Mouse (Mus musculus): ENCODE results near the gene Egf. TPM values are rescaled to one million over a fixed set of nuclear protein-coding genes. Genes with fewer than 3 reads are reported as not detected.

The Egf gene
- polyA plus RNA-seq, 1 experiment, result 1.7 TPM

DNA sequence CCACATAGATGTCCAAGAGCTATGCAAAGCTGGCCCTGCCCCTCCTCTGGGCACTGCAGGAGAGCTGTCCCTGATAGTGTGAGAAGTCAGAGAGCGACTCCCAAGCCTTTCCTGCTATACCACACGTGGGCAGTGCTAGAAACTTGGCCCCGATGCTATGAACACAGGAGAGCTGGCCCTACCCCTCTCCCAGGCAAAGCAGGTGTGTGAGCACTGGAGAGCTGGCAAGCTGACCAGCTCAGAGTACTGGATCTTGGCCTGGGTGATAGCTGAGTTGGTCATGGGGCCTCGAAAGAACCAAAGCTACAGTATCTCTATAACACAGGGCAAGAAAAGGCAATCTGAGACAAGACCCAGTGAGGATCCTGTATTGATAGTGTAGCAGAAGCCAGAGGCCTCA is 98.6 kb downstream of the Egf start:
- H3K4me3 ChIP-seq (replicated peaks; ENCODE audit: control insufficient read depth, low read depth, low read length), result no peak overlapping the region
- TF ChIP-seq CTCF (IDR thresholded peaks at IDR 0.05; ENCODE audit: control insufficient read depth, insufficient read depth, low read length) (no peak), POLR2A (IDR thresholded peaks at IDR 0.05; ENCODE audit: borderline replicate concordance, control insufficient read depth, low read depth, low read length) (no peak)
- H3K27ac ChIP-seq (ENCODE audit: control insufficient read depth, insufficient read depth, low read depth, low read length, poor library complexity), result no peak overlapping the region
- no peaks in the 10 kb centered on the region for H3K4me1 ChIP-seq (ENCODE audit: control insufficient read depth, insufficient read depth, low read length)
- WGBS, result 72% methylated on average over 4 of the region's 4 CpGs

DNA sequence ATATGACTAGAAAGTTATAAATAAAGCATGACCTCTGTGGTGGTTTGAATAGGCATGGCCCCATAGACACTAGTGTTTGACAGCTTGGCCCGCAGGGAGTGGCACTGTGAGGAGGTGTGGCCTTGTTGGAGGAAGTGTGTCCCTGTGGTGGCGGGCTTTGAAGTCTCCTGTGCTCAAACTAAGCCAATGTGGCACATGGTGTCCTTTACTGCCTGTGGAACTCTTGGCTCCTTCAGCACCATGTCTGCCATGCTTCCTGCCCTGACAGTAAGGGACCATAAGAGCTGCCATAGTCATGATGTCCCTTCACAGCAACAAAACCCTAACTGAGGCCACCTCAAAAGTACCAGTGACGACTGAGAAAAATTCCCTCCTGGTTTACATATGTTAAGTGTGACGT is 102.6 kb downstream of the Egf start:
- TF ChIP-seq POLR2A (IDR thresholded peaks at IDR 0.05; ENCODE audit: borderline replicate concordance, control insufficient read depth, low read depth, low read length) (no peak), CTCF (IDR thresholded peaks at IDR 0.05; ENCODE audit: control insufficient read depth, insufficient read depth, low read length) (no peak)
- H3K4me1 ChIP-seq (ENCODE audit: control insufficient read depth, insufficient read depth, low read length), result no peaks in the 10 kb centered on the region
- H3K27ac ChIP-seq (ENCODE audit: control insufficient read depth, insufficient read depth, low read depth, low read length, poor library complexity), result no peak overlapping the region
- H3K4me3 ChIP-seq (replicated peaks; ENCODE audit: control insufficient read depth, low read depth, low read length), result no peak overlapping the region
- 76% methylated on average over 4 of the region's 4 CpGs for WGBS

DNA sequence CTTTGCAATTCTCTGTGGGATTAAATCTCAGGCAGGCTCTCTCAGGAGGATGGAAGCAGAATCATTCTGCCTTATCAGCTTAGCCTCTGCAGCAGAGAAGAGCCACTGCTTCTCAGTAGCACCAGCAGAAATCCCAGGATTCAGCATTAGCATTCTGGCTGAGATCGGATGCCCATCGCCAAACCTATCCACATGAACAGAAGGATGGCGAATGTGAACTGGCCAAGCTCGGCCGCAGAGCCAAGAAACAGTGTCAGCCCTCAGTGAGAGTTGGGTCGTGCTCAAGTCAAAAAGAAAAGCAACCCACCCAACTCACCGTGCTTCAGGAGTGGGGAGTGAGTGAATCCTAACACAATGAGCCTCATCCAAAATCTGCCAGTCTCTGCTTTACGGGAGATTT is 103.4 kb downstream of the Egf start:
- no peaks in the 10 kb centered on the region for H3K4me1 ChIP-seq (ENCODE audit: control insufficient read depth, insufficient read depth, low read length)
- WGBS, result 88% methylated on average over 8 of the region's 8 CpGs
- no peak for TF ChIP-seq POLR2A (IDR thresholded peaks at IDR 0.05; ENCODE audit: borderline replicate concordance, control insufficient read depth, low read depth, low read length)
- no peak for TF ChIP-seq CTCF (IDR thresholded peaks at IDR 0.05; ENCODE audit: control insufficient read depth, insufficient read depth, low read length)
- H3K27ac ChIP-seq (ENCODE audit: control insufficient read depth, insufficient read depth, low read depth, low read length, poor library complexity), result no peak overlapping the region
- no peak overlapping the region for H3K4me3 ChIP-seq (replicated peaks; ENCODE audit: control insufficient read depth, low read depth, low read length)

DNA sequence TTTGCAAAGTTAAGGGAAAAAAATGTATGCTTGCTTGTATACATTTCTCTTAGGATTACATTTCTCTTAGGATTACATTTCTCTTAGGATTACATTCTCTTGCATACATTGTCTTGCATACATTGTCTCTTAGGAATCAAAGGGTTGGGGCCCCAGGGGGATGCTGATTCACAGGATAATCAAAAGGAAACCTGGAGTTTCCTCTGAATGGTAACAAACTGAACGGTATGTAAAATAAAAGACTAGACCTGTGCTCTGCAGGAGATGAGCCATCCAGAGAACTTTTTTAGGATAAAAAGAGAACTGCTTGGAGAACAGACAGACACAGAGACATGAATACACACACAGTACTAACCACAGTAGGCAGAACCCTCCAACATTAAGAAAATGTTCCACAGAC is 104.2 kb downstream of the Egf start:
- Histone ChIP-seq H3K4me1 (ENCODE audit: control insufficient read depth, insufficient read depth, low read length) (no peaks in the 10 kb centered on the region), H3K4me3 (replicated peaks; ENCODE audit: control insufficient read depth, low read depth, low read length) (no peak overlapping the region), H3K27ac (ENCODE audit: control insufficient read depth, insufficient read depth, low read depth, low read length, poor library complexity) (no peak overlapping the region)
- 57% methylated on average over 1 of the region's 1 CpGs for WGBS
- no peak for TF ChIP-seq CTCF (IDR thresholded peaks at IDR 0.05; ENCODE audit: control insufficient read depth, insufficient read depth, low read length)
- no peak for TF ChIP-seq POLR2A (IDR thresholded peaks at IDR 0.05; ENCODE audit: borderline replicate concordance, control insufficient read depth, low read depth, low read length)

DNA sequence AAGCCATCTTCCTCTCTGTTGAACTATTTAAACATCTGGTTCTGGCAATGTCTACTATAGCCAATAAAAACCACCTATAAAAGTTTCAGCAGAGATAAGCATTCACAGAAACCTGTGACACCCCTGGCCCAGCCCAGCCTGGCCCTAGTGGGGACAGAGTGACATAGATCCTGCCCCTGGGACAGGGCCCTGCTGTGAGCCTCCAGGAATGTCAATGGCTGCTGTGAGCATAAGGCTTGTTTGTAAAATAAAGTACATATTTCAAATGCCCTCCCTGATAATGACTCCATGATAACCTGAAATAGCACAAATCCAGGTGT is 104.9 kb downstream of the Egf start:
- Histone ChIP-seq H3K27ac (ENCODE audit: control insufficient read depth, insufficient read depth, low read depth, low read length, poor library complexity) (no peak overlapping the region), H3K4me3 (replicated peaks; ENCODE audit: control insufficient read depth, low read depth, low read length) (no peak overlapping the region), H3K4me1 (ENCODE audit: control insufficient read depth, insufficient read depth, low read length) (no peaks in the 10 kb centered on the region)
- no peak for TF ChIP-seq POLR2A (IDR thresholded peaks at IDR 0.05; ENCODE audit: borderline replicate concordance, control insufficient read depth, low read depth, low read length)
- TF ChIP-seq CTCF (IDR thresholded peaks at IDR 0.05; ENCODE audit: control insufficient read depth, insufficient read depth, low read length), result no peak

DNA sequence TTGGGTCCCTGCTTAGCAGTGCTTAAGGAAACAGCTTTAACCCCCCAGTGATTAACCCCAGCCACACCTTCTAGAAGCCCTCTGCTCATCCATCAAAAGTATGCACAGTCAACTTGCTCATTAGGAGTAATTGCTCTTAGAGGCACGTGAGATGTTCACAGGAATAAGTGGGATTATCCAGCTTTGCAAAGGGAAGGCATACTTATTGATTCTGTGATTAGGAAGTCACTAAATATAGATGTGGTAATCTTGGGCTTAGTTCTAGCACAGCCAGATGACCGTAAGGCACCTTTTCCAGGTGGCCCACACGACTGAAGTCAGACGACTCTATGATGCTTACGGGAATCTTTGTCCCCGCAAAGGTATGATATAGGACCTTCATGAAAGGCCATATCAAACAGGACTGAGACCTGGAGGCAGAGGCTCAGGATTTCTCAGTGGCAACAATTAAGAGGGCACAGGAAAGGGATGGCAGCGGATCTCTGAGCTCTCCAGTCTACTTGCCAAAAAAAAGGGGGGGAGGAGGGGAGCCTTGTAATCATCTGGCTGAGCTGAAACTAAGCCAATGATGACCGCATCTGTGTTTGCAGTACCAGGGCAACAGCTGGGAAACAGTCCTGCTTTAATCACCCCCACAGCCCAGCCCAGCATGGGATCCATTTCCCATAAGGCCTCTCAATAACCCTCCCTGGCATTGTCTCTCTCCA is 105.4 kb downstream of the Egf start:
- WGBS, result 84% methylated on average over 8 of the region's 8 CpGs
- no peak for TF ChIP-seq POLR2A (IDR thresholded peaks at IDR 0.05; ENCODE audit: borderline replicate concordance, control insufficient read depth, low read depth, low read length)
- no peak for TF ChIP-seq CTCF (IDR thresholded peaks at IDR 0.05; ENCODE audit: control insufficient read depth, insufficient read depth, low read length)

DNA sequence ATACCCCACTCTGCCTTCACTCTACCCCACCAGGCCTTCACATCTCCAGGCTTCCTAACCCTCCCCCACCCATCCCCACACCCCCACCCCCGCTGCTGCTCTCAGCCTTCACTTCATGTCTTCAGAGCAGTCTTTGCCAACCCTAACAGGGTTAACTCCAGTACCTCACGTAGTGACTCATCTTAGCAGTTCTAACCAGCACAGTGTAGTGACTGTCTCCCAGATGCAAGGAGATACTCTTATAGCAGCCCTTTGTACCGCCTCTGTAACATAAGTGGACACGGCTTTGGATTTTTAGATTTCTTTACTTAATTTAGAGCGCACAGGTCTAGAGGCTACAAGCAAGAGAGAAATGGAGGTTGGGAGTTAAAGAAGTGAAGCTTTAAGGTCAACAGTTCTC is 106.5 kb downstream of the Egf start:
- no peak overlapping the region for H3K4me3 ChIP-seq (replicated peaks; ENCODE audit: control insufficient read depth, low read depth, low read length)
- WGBS, result 89% methylated on average over 5 of the region's 5 CpGs
- no peaks in the 10 kb centered on the region for H3K4me1 ChIP-seq (ENCODE audit: control insufficient read depth, insufficient read depth, low read length)
- TF ChIP-seq POLR2A (IDR thresholded peaks at IDR 0.05; ENCODE audit: borderline replicate concordance, control insufficient read depth, low read depth, low read length) (no peak), CTCF (IDR thresholded peaks at IDR 0.05; ENCODE audit: control insufficient read depth, insufficient read depth, low read length) (no peak)
- H3K27ac ChIP-seq (ENCODE audit: control insufficient read depth, insufficient read depth, low read depth, low read length, poor library complexity), result no peak overlapping the region

More for the DNA sequence above, 105.4 kb downstream of the Egf start:
- Histone ChIP-seq H3K4me1 (ENCODE audit: control insufficient read depth, insufficient read depth, low read length) (no peaks in the 10 kb centered on the region), H3K27ac (ENCODE audit: control insufficient read depth, insufficient read depth, low read depth, low read length, poor library complexity) (no peak overlapping the region), H3K4me3 (replicated peaks; ENCODE audit: control insufficient read depth, low read depth, low read length) (no peak overlapping the region)

DNA sequence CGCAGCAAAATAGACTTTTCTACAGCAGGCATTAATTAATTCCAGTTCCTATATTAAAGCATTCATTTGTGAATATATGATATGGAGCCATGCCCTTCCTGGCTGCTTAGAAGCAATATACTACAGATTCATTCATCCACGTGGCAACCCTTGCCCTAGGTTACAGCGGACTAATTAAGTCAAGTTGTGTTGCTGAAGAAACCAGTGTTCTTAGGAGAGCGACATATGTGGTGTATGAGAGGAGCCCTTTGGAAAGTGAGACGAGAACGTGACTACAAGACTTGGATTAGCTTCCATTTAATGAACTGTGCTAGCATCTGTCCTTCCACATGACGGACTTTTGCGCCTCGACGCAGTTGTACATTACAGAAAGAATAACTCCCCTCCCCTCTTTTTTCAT is 107.8 kb downstream of the Egf start:
- TF ChIP-seq POLR2A (IDR thresholded peaks at IDR 0.05; ENCODE audit: borderline replicate concordance, control insufficient read depth, low read depth, low read length) (no peak), CTCF (IDR thresholded peaks at IDR 0.05; ENCODE audit: control insufficient read depth, insufficient read depth, low read length) (no peak)
- WGBS, result 87% methylated on average over 10 of the region's 10 CpGs
- H3K4me3 ChIP-seq (replicated peaks; ENCODE audit: control insufficient read depth, low read depth, low read length), result no peak overlapping the region
- H3K4me1 ChIP-seq (ENCODE audit: control insufficient read depth, insufficient read depth, low read length), result no peaks in the 10 kb centered on the region
- no peak overlapping the region for H3K27ac ChIP-seq (ENCODE audit: control insufficient read depth, insufficient read depth, low read depth, low read length, poor library complexity)

DNA sequence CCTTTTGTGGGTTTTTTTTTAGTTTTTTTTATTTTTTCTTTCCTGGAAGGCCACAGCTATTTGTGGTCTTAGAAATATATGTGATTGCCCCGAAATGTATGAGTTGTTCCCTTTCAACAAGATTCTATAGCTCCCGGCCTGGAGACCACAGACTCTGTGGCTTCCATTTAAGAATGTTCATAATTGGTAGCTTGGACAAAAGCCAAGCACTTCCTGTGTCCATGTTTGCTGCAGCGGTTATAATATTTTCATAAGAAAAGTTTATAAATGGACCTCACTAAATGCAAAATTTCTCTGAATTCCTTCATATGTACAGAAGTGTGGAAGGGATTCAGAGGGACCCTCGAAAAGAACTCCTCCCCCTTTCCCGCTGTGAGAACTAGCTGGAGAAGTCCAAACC is 108.3 kb downstream of the Egf start:
- Histone ChIP-seq H3K27ac (ENCODE audit: control insufficient read depth, insufficient read depth, low read depth, low read length, poor library complexity) (no peak overlapping the region), H3K4me1 (ENCODE audit: control insufficient read depth, insufficient read depth, low read length) (no peaks in the 10 kb centered on the region), H3K4me3 (replicated peaks; ENCODE audit: control insufficient read depth, low read depth, low read length) (no peak overlapping the region)
- whole genome bisulfite sequencing, result 56% methylated on average over 5 of the region's 5 CpGs
- TF ChIP-seq CTCF (IDR thresholded peaks at IDR 0.05; ENCODE audit: control insufficient read depth, insufficient read depth, low read length), result no peak
- no peak for TF ChIP-seq POLR2A (IDR thresholded peaks at IDR 0.05; ENCODE audit: borderline replicate concordance, control insufficient read depth, low read depth, low read length)
